Mouse (Mus musculus): ENCODE results near the gene Ptger1. TPM values are rescaled to one million over a fixed set of nuclear protein-coding genes. Genes with fewer than 3 reads are reported as not detected.
A peak's percentile ranks its signal among the peaks of the same experiment; 100 is the strongest.

Gene Ptger1
- polyA plus RNA-seq, 1 experiment from 2014 or later = 0.38 TPM

DNA sequence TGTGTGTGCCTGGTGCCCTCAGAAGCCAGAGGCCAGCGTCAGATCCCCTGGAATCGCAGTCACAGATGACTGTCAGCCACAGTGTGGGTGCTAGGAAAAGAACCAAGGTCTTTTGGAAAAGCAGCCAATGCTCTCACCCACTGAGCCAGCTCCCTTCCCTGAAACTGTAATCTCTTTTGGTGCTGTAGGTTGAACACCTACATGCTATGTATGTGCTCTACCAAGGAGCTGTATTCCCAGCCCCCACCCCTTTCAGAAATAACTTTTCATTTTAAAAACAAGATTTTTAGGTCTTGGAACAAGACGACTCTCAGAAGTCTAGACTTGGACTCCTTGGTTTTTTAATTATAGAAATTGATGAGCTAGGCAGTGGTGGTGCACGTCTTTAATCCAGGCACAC, 36.9 kb downstream of the Ptger1 start:
- Histone ChIP-seq H3K4me3 (no peak overlapping the region), H3K36me3 (no peaks in the 10 kb centered on the region), H3K9me3 (replicated peaks) (no peaks in the 10 kb centered on the region), H3K4me1 (peaks cover 18% of the 10 kb centered on the region), H3K27me3 (ENCODE audit: low read depth, poor library complexity, severe bottlenecking) (no peaks in the 10 kb centered on the region), H3K27ac (replicated peaks) (no peak overlapping the region)
- 84% methylated on average over 4 of the region's 4 CpGs for WGBS
- no peak for DNase-seq (ENCODE audit: low spot score)

DNA sequence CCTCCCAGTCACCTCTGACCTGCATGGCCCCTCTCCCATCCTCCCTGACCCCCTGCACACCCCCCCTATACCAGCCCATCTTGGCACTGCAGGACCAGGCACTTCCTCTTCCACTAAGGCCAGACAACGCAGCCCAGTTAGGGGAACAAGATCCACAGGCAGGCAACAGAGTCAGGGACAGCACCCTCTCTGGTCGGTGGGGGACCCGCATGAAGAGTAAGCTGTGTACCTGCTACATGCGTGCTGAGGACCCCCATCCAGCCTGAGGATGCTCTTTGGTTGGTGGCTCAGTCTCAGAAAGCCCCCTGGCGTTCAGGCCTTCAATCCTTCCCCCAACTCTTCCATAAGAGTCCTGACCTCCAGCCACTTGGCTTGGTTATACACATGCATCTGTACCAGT, 39.9 kb downstream of the Ptger1 start:
- no peak for DNase-seq (ENCODE audit: low spot score)
- no peak overlapping the region for H3K4me3 ChIP-seq
- WGBS = 57% methylated on average over 5 of the region's 5 CpGs

DNA sequence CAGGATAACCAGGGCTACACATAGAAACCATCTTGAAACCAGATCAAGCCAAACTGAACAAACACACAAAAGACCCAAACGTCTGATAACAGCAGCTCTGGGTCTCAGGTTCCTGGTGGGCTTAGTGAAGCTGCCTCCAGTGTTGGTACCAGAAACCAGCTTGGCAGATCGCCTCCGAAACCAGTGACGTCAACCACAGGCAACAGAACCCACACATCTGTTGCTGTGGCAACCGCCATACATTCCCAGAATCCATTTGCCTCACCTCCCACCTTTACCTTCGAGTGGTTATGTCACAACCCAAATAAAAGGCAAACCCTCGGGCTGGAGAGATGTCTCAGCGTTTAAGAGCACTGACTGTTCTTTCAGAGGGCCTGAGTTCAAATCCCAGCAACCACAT, 41.1 kb downstream of the Ptger1 start:
- no peaks in the 10 kb centered on the region for H3K4me1 ChIP-seq
- H3K4me3 ChIP-seq = no peak overlapping the region
- 80% methylated on average over 8 of the region's 8 CpGs for WGBS
- no peaks in the 10 kb centered on the region for H3K36me3 ChIP-seq
- H3K27me3 ChIP-seq (ENCODE audit: low read depth, poor library complexity, severe bottlenecking) = no peaks in the 10 kb centered on the region
- DNase-seq (ENCODE audit: low spot score) = no peak
- no peak overlapping the region for H3K27ac ChIP-seq (replicated peaks)
- H3K9me3 ChIP-seq (replicated peaks) = no peaks in the 10 kb centered on the region

More for the DNA sequence above, 39.9 kb downstream of the Ptger1 start:
- Histone ChIP-seq H3K36me3 (no peaks in the 10 kb centered on the region), H3K27ac (replicated peaks) (no peak overlapping the region), H3K27me3 (ENCODE audit: low read depth, poor library complexity, severe bottlenecking) (no peaks in the 10 kb centered on the region), H3K9me3 (replicated peaks) (no peaks in the 10 kb centered on the region), H3K4me1 (no peaks in the 10 kb centered on the region)

DNA sequence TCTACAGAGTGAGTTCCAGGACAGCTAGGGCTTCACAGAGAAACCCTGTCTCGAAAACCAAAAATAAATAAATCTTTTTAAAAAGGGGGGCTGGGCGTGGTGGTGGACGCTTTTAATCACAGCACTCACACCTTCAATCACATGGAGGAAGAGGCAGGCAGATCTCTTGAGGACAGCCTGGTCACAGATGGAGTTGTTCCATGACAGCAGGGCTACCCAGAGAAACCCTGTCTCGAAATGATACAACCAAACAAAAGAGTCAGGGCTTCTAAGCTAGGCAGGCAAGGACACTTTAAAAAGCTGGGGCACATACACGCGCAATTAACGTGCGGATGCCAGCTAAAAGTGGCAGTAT, 48.2 kb downstream of the Ptger1 start:
- H3K27ac ChIP-seq (replicated peaks) = peak overlapping the region; percentile 96

DNA sequence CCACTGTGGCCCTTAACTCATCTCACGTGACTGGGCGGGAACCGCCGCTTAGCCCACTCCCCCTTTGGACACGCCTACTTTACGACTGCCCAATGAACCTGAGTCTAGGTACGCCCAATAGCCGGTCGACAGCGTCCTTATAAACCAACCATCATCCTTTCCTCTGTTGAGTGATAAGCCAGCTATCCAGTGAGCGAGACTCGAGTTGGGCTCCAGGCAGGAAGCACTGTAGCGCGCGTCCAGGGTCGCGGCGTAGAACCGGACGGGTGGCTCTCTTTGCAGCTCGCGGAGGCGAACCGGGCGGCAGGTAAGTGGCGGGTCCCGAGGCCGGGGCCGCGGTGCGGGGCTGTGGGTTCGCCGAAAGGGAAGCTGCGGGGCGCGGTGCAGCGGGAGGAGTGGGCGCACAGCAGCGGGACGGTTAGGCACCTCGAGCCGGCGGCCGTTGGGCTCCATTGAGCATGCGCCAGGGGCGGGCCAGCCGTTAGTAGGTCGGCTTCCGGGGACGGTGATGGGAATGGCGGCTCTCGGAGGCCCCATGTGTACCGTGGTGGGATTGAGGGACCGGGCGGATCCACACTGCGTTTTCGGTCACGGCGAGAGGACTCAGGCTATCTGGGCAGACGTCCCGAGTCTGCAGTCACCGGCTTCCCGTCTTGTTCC, 48.7 kb downstream of the Ptger1 start, which contains the start of gene Ddx39:
Gene Ddx39 (plus strand): TSS at position 147 of the 660 bp plus-strand sequence.
- Histone ChIP-seq H3K9me3 (replicated peaks) (no peaks in the 10 kb centered on the region), H3K27ac (replicated peaks) (peak within 1 kb of the TSS; percentile 96), H3K4me3 (peak within 1 kb of the TSS; percentile 78), H3K36me3 (peaks cover 13% of the 10 kb centered on the region), H3K27me3 (ENCODE audit: low read depth, poor library complexity, severe bottlenecking) (no peaks in the 10 kb centered on the region), H3K4me1 (peaks cover 17% of the 10 kb centered on the region)
- DNase-seq (ENCODE audit: low spot score) = peak; percentile 93
- WGBS = under 1% methylated on average over 63 of the region's 63 CpGs

More for the DNA sequence above, 48.2 kb downstream of the Ptger1 start:
- Histone ChIP-seq H3K9me3 (replicated peaks) (no peaks in the 10 kb centered on the region), H3K4me3 (peak overlapping the region; percentile 78), H3K27me3 (ENCODE audit: low read depth, poor library complexity, severe bottlenecking) (no peaks in the 10 kb centered on the region), H3K4me1 (peaks cover 17% of the 10 kb centered on the region), H3K36me3 (peaks cover 8% of the 10 kb centered on the region)
- WGBS = 17% methylated on average over 8 of the region's 8 CpGs
- DNase-seq (ENCODE audit: low spot score) = no peak

DNA sequence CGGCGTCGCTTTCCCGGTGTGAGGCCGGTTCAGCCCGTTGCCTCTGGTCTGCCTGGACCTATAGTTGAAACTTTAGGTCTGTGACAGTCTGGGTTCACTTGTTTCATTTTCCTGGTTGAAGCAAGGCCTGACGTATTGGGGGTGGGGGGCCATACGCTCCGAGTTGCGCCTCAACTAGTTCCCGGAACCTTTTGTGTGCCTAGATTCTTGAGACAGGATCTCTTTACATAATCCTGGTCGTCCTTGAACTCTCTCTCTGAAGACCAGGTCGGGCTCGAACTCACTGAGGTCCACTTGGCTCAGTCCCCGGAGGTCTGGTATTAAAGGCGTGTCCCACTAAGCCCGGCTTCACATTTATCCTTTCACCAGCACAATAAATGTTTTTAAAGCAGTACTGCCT, 49.3 kb downstream of the Ptger1 start:
- Histone ChIP-seq H3K27me3 (ENCODE audit: low read depth, poor library complexity, severe bottlenecking) (no peaks in the 10 kb centered on the region), H3K9me3 (replicated peaks) (no peaks in the 10 kb centered on the region), H3K36me3 (peaks cover 19% of the 10 kb centered on the region), H3K27ac (replicated peaks) (peak overlapping the region; percentile 96), H3K4me1 (peaks cover 17% of the 10 kb centered on the region), H3K4me3 (peak overlapping the region; percentile 78)
- WGBS = 2% methylated on average over 17 of the region's 17 CpGs
- no peak for DNase-seq (ENCODE audit: low spot score)

DNA sequence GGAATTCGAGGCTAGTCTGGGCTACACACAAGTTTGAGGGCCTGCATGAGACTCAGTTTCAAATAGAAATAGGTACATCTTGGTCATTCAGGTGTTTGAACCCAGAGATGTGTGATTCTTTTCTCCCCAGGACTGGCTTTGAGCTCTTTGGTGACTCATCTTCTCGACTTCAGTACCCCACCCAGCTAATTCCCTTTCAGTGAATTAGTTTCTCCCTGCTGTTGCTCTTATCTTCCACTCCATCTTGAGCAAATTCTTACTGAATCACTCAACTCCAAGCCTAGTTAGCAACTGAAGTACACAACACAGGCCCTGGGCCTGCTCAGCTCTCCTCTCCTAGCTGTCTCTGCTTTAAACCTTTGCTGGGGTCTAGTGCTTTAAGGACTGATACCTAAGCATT, 50.1 kb downstream of the Ptger1 start:
- DNase-seq (ENCODE audit: low spot score) = no peak
- Histone ChIP-seq H3K9me3 (replicated peaks) (no peaks in the 10 kb centered on the region), H3K27me3 (ENCODE audit: low read depth, poor library complexity, severe bottlenecking) (no peaks in the 10 kb centered on the region), H3K4me1 (peaks cover 17% of the 10 kb centered on the region), H3K4me3 (peak overlapping the region; percentile 78), H3K36me3 (peaks cover 27% of the 10 kb centered on the region), H3K27ac (replicated peaks) (no peak overlapping the region)
- 81% methylated on average over 2 of the region's 2 CpGs for WGBS

DNA sequence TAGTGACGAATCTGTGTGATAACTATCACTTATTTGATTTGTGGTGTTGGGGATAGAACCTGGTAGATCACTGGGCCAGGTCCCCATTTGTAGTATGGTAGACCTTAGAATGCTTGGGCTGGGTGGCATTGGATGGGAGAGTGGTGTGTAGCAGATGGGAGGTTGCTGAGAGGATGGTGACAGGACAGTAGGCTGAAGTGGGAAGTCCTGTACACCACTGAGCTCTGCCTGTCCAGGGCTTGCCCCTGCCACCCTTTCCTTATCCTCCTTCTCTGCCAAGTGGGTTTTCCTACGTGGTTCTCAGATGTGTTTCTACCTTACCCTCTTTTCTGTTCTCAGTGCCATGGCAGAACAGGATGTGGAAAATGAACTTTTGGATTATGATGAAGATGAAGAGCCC, 52.6 kb downstream of the Ptger1 start:
- Histone ChIP-seq H3K36me3 (peaks cover 52% of the 10 kb centered on the region), H3K4me3 (no peak overlapping the region), H3K4me1 (peaks cover 17% of the 10 kb centered on the region), H3K27me3 (ENCODE audit: low read depth, poor library complexity, severe bottlenecking) (no peaks in the 10 kb centered on the region), H3K9me3 (replicated peaks) (no peaks in the 10 kb centered on the region), H3K27ac (replicated peaks) (no peak overlapping the region)
- WGBS = 85% methylated on average over 2 of the region's 2 CpGs
- DNase-seq (ENCODE audit: low spot score) = no peak

DNA sequence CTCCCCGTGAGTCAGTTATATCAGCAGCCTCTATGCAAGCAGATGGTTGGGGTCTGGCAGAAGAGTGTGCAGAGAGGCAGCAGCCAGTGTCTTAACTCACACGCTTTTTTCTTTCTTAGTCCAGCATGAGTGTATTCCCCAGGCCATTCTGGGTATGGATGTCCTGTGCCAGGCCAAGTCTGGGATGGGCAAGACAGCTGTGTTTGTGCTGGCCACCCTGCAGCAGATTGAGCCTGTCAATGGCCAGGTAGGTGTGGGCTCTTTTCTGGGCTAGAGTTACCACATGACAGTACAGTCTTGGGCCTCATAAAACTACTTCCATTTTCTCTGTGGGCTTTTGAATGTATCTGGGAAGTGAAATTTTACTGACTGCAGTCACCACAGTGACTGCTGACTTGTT, 53.2 kb downstream of the Ptger1 start:
- Histone ChIP-seq H3K36me3 (peaks cover 59% of the 10 kb centered on the region), H3K4me3 (no peak overlapping the region), H3K4me1 (peaks cover 17% of the 10 kb centered on the region), H3K27ac (replicated peaks) (no peak overlapping the region), H3K9me3 (replicated peaks) (no peaks in the 10 kb centered on the region), H3K27me3 (ENCODE audit: low read depth, poor library complexity, severe bottlenecking) (no peaks in the 10 kb centered on the region)
- no peak for DNase-seq (ENCODE audit: low spot score)
- 97% methylated on average over 2 of the region's 2 CpGs for WGBS

DNA sequence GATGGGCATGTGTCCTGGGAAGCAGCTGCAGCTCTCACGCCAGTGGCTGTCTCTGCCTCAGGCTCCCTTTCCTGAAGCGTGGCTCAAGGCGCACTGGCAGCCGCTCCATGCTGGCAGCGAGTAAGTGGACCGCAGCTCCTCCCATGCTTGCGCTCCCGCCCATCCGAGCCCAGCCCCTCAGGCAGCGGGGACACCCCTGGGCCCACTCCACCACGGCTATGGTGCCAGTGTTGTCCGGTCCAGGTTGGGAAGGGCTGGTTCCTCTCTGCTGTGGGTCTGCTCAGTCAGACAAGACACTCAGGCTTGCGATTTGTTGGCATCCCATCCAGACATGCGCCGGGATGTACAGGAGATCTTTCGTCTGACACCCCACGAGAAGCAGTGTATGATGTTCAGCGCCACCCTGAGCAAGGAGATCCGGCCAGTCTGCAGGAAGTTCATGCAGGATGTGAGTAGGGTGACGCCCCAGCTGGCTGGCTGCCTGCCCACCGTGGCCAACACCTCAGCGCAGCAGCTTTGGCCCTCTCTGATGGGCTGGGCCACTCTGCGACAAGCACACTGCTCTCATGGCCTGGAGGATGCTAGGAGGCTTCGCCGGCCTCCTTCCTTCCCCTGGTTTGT, 55.0 kb downstream of the Ptger1 start:
- no peaks in the 10 kb centered on the region for H3K9me3 ChIP-seq (replicated peaks)
- DNase-seq (ENCODE audit: low spot score) = no peak
- peaks cover 76% of the 10 kb centered on the region for H3K36me3 ChIP-seq
- no peak overlapping the region for H3K27ac ChIP-seq (replicated peaks)
- H3K4me3 ChIP-seq = peak overlapping the region; percentile 0; the same call in 1 of the 2 replicates
- 92% methylated on average over 25 of the region's 25 CpGs for whole genome bisulfite sequencing
- H3K4me1 ChIP-seq = peaks cover 10% of the 10 kb centered on the region
- no peaks in the 10 kb centered on the region for H3K27me3 ChIP-seq (ENCODE audit: low read depth, poor library complexity, severe bottlenecking)

Other genes starting within 250 kb of the Ptger1 start
- gene Scoc, start 208.3 kb upstream of the Ptger1 start, polyA plus RNA-seq (2016; fragmentation: Nextera tagmentation; extraction: Ambion mirVana) = 129 and 131 TPM in 2 replicates
- not detected in 2 replicates for gene Olfr370, start 130.9 kb upstream of the Ptger1 start, polyA plus RNA-seq (2016; fragmentation: Nextera tagmentation; extraction: Ambion mirVana)
- 354 and 369 TPM in 2 replicates for gene Ndufb7, start 100.0 kb upstream of the Ptger1 start, polyA plus RNA-seq (2016; fragmentation: Nextera tagmentation; extraction: Ambion mirVana)
- gene Tecr, start 58.7 kb upstream of the Ptger1 start, polyA plus RNA-seq (2016; fragmentation: Nextera tagmentation; extraction: Ambion mirVana) = 740 and 757 TPM in 2 replicates
- 73.3 and 85.7 TPM in 2 replicates for gene Dnajb1, start 58.5 kb upstream of the Ptger1 start, polyA plus RNA-seq (2016; fragmentation: Nextera tagmentation; extraction: Ambion mirVana)
- gene Gipc1, start 14.0 kb upstream of the Ptger1 start, polyA plus RNA-seq (2016; fragmentation: Nextera tagmentation; extraction: Ambion mirVana) = 233 and 242 TPM in 2 replicates
- 22.8 and 27.0 TPM in 2 replicates for gene Pkn1, start 32.5 kb downstream of the Ptger1 start, polyA plus RNA-seq (2016; fragmentation: Nextera tagmentation; extraction: Ambion mirVana)
- 314 and 357 TPM in 2 replicates for gene Ddx39, start 48.5 kb downstream of the Ptger1 start, polyA plus RNA-seq (2016; fragmentation: Nextera tagmentation; extraction: Ambion mirVana)
- gene Adgre5, start 74.6 kb downstream of the Ptger1 start, polyA plus RNA-seq (2016; fragmentation: Nextera tagmentation; extraction: Ambion mirVana) = 8.0 and 13.4 TPM in 2 replicates
- gene Adgrl1, start 233.4 kb downstream of the Ptger1 start, polyA plus RNA-seq (2016; fragmentation: Nextera tagmentation; extraction: Ambion mirVana) = 8.6 and 11.3 TPM in 2 replicates